Mouse (Mus musculus): ENCODE measurements around the gene Zfp592. TPM values are rescaled to one million over a fixed set of nuclear protein-coding genes. Genes with fewer than 3 reads are reported as not detected.
"Not testable (repeated sequence)": the region's sequence is repeated elsewhere in the genome, so short reads cannot be mapped to it uniquely, and the experiment has no call there.

Zfp592 gene
- total RNA-seq (2015) (19.3 and 22.6 TPM in 2 replicates), total RNA-seq (2017) (17.3 and 20.8 TPM in 2 replicates)

DNA sequence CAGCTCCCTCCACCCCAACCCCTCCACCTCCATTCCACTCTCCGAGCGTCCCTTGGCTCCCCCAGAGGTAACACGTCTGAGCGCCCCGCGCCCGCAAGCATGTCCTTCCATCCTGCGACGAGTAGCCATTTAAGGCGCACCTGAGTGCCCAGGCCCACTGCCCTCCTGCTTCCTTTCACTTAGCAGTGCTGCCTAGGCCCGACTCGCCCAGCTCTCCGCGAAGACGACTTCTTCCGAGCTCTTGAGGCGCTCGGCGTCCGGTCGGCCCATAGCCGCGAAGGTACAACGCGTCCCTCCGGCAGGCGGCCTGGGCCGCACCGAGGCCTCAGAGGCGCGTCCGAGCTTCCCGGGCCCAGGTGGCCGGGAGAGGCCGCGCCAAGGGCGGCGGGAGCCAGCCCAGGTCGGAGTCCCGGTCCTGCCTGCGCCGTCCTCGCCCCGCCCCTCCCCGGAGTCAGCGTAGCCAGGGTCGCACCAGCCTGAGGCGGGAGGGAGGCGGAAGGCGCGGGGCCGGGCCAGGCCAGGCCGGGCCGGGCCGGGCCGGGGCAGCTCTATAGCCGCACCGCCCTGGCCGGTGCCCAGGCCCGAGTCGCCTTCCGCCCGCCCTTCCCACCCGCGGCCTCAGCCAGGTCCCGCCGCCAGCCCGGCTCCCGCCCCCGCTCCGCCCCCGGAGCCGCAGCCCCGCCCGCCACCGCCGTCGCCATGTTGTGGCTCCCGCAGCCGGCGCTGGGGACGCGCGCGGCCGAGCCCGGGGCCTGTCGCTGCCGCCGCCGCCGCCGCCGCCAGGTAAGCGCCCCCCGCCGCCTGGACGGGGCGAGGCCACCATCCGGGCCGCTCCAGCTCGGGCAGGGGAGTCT is at the start of gene Zfp592:
TSS of gene Zfp592 (plus strand) at position 702 of the 854 bp plus-strand sequence.
- ATAC-seq (replicated peaks; ENCODE audit: poor library complexity): peak; percentile 44

DNA sequence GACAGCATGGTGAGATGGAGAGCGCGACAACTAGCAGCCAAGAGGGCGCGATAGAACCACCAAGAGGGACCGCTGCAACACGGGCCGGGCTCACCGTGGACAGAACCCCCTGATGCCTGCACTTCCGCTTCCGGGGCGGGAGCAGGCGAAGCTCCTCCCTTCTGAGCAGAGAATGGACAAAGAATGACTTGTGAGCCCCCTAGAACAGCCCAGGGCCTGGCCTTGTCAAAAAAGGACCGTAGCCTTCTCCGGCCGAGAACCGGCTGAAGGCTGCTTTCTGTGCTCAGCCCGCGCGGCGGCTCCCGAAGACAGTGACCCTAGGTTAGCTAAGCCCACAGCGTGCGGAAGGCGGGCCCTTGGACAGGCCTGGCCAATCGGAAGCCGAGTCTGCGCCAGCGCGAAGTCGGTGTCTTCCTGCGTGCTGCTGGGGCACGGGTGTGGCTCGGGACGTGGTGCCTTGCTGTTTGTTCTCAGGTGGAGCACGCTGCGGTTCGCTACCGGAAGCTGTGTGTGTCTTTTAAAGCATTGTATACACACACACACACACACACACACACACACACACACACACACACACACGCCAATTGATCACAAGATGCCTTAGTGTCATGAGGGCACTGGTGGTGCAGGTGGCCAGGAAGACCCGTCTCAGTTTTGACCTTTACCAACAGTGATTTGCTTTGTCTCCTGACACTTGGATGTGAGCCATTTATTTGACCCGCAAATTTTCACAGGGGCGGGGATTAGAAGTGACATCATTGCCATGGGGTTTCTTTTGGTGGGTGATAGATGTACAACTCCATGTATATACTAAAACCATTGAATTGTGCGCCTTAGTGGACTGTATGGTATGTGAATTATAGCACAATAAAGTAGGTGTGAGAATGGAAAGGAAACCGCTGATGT is 45.8 kb upstream of the Zfp592 start, which contains the start of gene Sec11a:
TSS of gene Sec11a (minus strand) at position 336 of the 906 bp plus-strand sequence.
- peak; percentile 97 for ATAC-seq (replicated peaks; ENCODE audit: poor library complexity)

DNA sequence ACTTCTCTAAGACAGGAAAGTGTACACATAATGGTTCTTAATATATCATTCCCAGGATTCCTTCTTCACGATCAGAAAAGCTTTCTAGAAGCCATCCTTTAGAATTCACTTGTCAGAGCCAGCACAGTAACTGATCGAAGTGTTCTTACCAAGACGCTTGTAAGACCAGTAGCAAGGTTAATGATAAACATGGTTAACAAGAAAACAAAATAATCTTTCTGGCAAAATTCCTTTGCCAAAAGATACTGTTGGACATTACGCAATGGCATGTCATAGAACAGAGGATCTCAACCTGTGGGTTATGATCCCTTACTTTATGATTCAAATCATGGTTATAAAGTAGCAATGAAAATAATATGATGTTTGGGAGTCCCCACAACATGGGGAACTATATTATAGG is 42.0 kb upstream of the Zfp592 start:
- no peak for ATAC-seq (replicated peaks; ENCODE audit: poor library complexity)

DNA sequence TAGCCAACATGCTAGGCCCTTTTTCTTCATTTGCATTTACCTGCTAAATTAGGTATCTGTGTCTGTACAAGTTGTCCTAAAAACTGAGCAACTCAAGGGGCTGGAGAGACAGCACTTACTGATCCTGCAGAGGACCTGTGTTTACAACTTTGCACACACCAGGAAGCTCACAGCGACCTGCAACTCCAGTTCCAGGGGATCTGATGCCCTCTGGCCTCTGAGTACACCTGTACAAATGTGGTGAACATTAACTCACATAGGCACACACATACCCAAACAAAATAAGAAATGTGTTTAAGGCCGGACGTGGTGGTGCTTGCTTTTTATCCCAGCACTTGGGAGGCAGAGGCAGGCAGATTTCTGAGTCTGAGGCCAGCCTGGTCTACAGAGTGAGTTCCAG is 41.3 kb upstream of the Zfp592 start:
- no peak for ATAC-seq (replicated peaks; ENCODE audit: poor library complexity)

DNA sequence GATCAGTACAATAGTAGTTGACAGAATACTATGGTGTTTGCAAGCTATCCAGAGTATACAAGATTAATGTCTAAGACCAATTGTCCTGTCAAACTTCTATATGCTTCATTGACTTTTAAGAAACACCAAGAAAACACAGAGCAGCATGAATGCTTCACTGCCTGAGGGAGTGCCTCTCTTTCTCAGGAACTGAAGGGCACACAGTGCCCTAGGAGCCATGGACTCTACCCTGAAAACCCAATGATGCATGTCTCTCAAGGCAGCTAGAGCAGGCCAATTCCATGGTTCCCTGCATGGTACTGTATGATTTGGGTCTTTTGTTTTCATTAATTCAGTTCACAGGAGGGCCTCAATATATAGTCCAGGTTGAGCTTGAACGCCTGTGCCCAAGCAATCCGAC is 39.2 kb upstream of the Zfp592 start:
- ATAC-seq (replicated peaks; ENCODE audit: poor library complexity): no peak

DNA sequence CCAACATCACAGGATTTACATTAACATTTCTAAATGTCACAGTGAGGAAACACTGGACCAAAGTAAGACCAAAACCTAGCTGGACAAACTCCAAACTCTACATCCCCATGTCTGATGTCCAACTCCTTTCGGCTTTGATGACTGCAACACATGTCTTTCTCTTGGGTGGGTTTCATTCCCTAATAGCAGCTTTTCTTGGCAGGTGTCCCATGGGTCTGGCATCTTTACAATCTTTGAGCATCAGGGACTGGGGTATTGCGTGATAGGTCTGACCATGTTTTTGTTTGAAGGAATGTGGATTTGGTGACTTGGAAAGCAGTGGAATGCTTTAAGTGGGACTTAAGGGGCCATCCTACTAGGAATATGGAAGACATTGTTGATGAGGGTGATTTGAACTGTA is 36.6 kb upstream of the Zfp592 start:
- no peak for ATAC-seq (replicated peaks; ENCODE audit: poor library complexity)

DNA sequence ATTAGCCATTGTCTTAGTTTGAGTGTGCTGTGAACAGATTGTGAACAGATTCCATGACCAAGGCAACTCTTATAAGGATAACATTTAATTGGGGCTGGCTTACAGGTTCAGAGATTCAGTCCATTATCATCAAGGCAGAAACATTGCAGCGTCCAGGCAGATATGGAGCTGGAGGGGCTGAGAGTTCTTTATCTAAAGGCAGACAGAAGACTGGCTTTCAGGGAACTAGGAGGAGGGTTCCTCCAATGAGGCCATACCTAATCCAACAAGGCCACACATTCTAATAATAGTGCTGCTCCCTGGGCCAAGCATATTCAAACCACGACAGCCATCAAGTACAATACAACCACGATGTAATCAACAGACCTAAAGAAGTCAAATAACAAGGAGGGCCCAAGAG is 34.5 kb upstream of the Zfp592 start:
- peak; percentile 71 for ATAC-seq (replicated peaks; ENCODE audit: poor library complexity)

DNA sequence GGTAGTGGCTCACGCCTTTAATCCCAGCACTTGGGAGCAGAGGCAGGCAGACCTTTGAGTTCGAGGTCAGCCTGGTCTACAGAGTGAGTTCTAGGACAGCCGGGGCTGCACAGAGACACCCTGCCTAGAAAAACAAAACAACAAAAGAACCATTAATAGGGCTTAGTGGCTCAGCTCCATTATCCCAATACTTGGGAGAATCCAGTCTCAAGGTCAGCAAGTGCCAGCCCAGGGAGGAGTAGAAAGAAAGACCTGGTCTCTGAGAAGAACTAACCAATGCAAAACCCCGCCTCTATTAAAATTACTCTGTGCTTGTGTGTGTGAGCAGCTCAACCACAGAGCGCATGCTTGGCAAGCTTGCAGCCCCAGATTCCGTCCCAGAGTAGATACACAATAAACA is 30.7 kb upstream of the Zfp592 start:
- ATAC-seq (replicated peaks; ENCODE audit: poor library complexity): no peak

DNA sequence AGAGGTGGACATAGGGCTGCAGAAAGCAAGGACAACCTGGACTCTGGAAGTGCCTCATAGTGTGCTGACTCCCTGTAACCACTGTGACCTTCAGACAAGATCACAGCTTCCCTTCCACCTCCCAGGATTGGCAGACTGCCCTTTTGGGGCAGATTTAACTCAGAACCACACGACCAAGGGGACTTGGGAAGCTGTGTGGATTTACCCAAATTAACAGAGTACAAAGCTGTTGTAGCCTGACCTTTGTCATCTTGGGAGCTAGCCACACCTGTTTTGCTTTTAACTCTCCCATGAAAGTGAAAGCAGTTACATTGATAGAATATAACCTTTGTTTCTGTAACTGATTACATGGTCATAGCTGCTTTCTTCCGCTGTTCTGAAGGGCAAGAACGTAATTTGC is 22.6 kb upstream of the Zfp592 start:
- no peak for ATAC-seq (replicated peaks; ENCODE audit: poor library complexity)

DNA sequence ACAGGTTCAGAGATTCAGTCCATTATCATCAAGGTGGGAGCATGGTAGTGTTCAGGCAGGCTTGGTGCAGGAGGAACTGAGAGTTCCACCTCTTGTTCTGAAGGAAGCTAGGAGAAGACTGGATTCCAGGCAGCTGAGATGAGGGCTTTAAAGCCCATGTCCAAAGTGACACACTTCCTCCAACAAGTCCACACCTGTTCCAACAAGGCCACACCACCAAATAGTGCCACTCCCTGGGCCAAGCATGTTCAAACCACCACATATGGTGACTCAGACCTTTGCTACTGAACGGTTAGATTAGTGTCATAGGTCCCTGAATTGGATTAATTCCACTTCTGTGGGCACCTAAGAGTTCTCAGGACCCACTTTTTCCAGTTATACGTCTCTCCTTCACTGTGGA is 22.1 kb upstream of the Zfp592 start:
- ATAC-seq (replicated peaks; ENCODE audit: poor library complexity): no peak

DNA sequence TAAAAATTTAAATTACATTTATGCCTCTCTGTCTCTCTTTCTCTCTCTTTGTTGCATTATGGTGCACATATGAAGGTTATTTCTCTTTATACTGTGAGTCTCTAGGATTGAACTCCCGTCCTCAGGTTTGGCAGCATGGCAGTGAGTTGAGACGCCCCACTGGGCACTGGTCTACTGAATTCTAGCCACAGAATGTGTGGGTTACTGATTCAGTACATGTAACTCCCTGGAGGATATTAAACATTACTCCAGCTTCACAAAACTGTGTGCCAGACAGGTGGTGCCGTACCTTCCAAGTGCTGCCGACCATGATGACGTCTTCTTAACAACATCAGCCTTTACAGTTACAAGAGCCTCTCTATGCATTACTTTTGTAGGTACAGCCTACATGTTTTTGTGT is 21.4 kb upstream of the Zfp592 start:
- ATAC-seq (replicated peaks; ENCODE audit: poor library complexity): no peak

DNA sequence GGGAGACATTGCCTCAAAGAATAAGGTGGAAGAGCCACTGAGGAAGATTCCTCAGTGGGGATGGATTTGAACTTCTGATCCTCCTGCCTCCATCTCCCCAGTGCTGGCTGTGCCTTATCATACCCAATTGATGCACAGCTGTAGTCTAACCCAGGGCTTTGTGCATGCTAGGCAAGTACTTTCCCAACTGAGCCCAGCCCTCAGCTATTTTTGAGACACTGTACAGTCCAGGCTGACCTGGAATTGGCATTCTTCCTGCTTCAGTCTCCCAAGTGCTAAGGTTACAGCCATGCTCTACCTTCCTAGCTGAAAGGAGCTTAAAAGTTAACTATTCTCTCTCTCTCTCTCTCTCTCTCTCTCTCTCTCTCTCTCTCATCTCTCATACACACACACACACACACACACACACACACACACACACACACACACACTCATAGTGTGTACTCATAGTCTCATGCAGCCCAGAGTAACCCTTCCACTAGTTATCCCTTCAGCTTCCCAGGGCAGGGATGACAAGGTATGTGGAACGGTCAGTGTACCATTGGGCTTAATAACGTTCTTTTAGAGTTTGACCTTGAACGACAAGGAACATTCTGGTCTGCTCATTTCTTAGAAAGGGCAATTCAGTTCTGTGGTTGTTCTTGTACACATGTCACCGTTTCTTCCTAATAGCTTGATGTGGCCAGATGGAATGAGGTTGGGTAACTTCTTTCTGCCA is 20.4 kb upstream of the Zfp592 start:
- ATAC-seq (replicated peaks; ENCODE audit: poor library complexity): 0 out of 2 replicates have a peak, but pooled peaks have one; percentile 29

DNA sequence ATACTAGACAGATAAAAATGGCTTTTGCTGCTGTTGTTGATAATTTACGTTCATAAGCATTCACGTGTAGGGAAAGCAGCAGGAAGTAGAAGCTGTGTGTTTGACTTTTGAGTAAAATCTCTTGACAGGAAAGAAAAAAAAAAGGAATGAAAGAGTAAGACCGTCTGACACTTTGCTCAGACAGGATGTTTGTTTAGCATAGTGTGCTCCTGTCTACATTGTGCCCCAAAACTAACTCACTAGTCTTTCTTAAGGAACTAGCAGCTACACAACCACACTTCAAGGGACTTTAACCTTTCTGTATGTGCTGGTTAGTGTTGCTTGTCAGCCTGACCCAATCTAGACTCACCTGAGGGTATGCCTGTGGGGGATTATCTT is 19.9 kb upstream of the Zfp592 start:
- not testable (repeated sequence) for ATAC-seq (replicated peaks; ENCODE audit: poor library complexity)

DNA sequence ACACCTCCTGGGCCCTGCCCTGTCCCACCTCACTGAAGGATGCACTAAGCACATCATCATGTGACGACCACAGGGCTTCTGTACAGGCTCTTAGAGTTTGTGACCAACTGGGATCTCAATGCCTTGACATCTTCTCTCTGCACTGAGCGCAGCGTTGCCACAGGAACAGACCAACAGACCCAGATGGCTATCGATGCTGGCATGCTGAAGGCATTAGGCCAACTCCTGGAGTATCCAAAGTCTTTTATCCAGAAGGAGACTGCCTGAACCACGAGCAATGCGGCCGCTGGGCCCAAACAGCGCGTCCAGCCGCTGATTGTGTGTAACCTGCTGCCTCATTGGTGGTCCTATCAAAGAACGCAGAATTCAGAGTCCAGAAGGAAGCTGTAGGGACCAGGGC is 12.9 kb upstream of the Zfp592 start:
- no peak for ATAC-seq (replicated peaks; ENCODE audit: poor library complexity)

DNA sequence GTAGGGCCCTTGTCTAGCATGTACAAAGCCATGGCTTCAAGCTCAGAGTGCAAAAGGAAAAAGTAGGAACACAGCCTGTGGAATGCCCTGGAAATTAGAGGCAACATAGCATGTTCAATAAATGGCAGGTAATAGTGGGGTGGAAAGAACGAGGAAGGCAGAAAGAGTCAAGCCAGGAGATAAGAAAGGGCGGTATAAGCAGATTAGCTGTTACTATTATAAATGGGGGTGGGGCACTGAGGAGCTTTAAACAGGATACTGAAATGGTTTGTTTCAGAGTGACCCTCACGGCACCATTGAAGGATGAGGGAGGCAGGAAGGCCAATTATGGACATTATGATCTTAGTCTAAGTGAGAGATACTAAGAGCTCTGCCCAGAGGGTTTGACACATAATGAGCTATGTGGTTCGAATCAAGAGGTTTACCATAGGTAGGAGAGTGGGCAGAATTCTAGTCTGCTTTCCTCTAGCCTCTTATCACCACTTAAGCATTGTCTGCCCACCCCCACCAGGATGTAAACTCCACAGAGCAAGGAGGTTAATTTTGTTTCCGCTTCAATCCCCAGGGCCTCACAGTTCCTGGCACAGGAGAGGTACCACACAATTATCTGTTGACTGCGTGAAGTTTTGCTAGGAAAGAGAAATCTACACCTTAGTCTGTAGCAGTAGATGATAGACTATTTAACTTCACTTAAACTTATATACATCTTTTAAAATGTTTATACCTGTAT is 6.9 kb upstream of the Zfp592 start:
- ATAC-seq (replicated peaks; ENCODE audit: poor library complexity): peak; percentile 49

DNA sequence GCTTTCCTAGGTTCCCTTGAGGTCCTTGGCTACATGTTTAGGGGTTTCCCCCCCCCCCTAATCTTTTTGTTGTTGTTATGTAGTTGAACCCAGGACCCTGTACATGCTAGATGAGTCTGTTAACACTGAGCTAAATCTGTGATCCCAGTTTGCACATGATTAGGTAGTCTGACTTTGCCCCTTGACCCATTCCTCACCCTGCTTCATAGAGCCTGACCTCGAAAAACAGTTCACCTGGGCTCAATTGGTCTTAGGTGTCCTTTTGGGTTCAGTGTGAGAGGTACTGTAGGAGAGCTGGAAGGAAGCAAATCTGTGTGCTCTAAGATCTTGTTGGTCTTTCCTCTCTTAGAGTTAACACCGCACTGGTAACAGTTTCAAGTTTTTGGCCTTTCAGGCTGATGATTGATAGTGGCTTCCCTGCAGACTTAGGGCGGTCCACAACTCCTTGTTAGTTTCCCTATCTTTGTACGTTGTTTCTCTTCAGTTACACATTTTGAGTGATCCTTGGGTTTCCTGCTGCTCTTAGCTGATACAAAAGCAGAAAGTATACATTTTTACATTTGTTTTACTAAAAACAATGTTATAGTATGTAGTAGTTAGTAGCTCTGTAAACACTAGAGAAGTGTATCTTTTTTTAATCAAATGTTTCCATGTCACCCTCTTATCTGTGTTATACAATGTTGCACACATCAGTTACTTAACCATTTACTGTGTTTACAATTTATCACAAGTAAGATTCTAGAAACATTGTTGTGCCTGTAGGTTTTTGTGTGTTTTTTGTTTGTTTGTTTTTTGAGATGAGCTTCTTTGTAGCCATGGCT is 5.5 kb upstream of the Zfp592 start:
- peak; percentile 54 for ATAC-seq (replicated peaks; ENCODE audit: poor library complexity)

DNA sequence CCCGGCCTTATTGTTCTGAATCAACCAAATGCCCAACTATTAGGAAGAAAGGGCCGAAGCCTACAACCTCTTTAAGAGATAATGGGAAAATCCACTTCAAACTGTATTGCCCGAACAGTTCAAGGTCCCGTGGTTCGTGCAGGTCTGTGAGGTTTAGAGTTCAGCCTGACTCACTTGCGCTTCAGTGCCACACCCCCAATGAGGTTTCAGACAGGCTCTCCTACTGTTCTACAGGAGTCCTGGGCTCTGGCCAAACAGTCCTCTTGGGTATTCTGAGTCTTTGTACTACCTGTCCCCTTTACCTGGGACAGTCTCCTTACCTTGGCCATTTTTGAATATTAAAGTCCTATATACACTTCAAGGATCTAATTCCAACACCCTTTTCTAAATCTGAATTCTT is 3.2 kb upstream of the Zfp592 start:
- ATAC-seq (replicated peaks; ENCODE audit: poor library complexity): no peak

DNA sequence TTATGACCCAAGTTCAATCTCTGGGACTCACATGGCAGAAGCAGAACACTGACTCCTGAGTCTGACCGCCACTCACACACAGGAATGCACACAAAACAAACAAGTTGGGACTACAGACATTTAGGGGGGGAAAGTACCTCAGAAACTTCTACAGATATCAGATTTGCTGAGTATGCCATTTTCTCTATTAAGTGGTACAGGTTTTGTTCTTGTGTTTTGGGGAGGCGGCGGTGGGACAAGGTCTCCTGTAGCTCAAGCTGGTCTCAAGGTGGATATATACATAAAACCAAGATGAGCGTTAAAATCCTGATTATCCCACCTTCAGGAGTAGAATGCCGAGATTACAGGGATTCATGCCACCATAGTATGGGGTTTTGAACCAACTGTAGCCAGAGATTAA is 1.9 kb upstream of the Zfp592 start:
- ATAC-seq (replicated peaks; ENCODE audit: poor library complexity): no peak

DNA sequence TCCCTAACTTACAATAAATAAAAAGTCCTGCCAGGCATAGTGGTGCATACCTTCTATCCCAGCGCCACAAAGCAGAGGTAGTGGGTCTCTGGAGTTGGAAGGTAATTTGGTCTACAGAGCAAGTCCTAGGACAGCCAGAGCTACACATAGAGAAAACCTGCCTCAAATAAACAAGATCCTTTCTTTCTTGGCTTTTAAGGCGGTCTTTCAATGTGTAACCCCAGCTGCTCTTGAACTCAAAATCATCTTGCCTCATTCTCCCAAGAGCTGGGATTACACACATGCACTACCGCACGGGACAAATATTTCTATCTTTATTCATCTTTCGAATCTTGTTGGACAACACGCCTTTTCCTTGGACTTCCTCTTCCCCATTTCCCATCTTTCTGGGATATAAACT is 1.4 kb upstream of the Zfp592 start:
- no peak for ATAC-seq (replicated peaks; ENCODE audit: poor library complexity)

DNA sequence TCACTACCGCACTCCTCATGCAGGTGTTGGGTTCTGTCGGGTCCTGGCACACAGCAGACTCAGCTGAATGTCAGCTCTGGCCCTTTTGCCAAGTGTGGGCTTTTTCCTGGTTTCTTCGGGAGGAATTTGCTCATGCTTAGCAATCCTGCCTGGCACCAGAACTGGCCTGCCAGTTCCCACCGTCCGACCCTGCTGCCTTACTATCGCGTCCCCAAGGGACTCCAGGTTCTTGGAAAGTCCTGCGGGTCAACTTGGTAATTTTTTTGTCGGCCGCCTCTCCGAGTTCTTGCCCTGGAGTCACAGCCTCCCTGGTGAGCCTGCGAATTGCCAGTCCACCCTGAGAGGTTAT is 876 bp upstream of the Zfp592 start:
- ATAC-seq (replicated peaks; ENCODE audit: poor library complexity): no peak

Data from megakaryocyte progenitor cell, adult 5-6 weeks (primary cell).